Mouse (Mus musculus): ENCODE data around the gene Lhfpl3. TPM values are rescaled to one million over a fixed set of nuclear protein-coding genes. Genes with fewer than 3 reads are reported as not detected.
"Not testable (repeated sequence)": the region's sequence is repeated elsewhere in the genome, so short reads cannot be mapped to it uniquely, and the experiment has no call there.

The Lhfpl3 gene
- polyA plus RNA-seq (2014; fragmentation: Nextera tagmentation; extraction: Ambion mirVana): 0.57 and 0.58 TPM in 2 replicates

- Histone ChIP-seq H3K27ac (ENCODE audit: low read depth, low read length) (no peak within 1 kb of the TSS), H3K9me3 (ENCODE audit: control insufficient read depth, low read length) (no peaks in the 10 kb centered on the region), H3K36me3 (ENCODE audit: control insufficient read depth, insufficient read depth, low read length) (no peaks in the 10 kb centered on the region), H3K9ac (ENCODE audit: low read depth, low read length) (no peak within 1 kb of the TSS), H3K4me1 (replicated peaks; ENCODE audit: control insufficient read depth, insufficient read depth, low read length) (no peaks in the 10 kb centered on the region), H3K27me3 (replicated peaks; ENCODE audit: control insufficient read depth, insufficient read depth, low read length) (peaks cover 33% of the 10 kb centered on the region), H3K4me3 (ENCODE audit: low read depth, low read length) (peak within 1 kb of the TSS; percentile 41), H3K4me2 (peak within 1 kb of the TSS; percentile 68)
- peak; percentile 38 for DNase-seq (ENCODE audit: low spot score)
- peak; percentile 45 for ATAC-seq (replicated peaks; ENCODE audit: low FRiP score)
- WGBS: under 1% methylated on average over 52 of the region's 53 CpGs
Observed at GRCm38 (mm10) chr5:22745885-22746532, at the start of gene Lhfpl3. Gene Lhfpl3, plus strand, starts transcription at chr5:22746059.

- 78% methylated on average over 4 of the region's 4 CpGs for WGBS
- not testable (repeated sequence) for DNase-seq (ENCODE audit: low spot score)
Observed at GRCm38 (mm10) chr5:22706271-22706670, 39.6 kb upstream of the Lhfpl3 start.

GRCm38 (mm10) chr5:22745529-22745884 is 352 bp upstream of the Lhfpl3 start:
- Histone ChIP-seq H3K9me3 (ENCODE audit: control insufficient read depth, low read length) (no peaks in the 10 kb centered on the region), H3K36me3 (ENCODE audit: control insufficient read depth, insufficient read depth, low read length) (no peaks in the 10 kb centered on the region), H3K4me1 (replicated peaks; ENCODE audit: control insufficient read depth, insufficient read depth, low read length) (no peaks in the 10 kb centered on the region), H3K4me3 (ENCODE audit: low read depth, low read length) (peak overlapping the region; percentile 41), H3K27ac (ENCODE audit: low read depth, low read length) (no peak overlapping the region), H3K27me3 (replicated peaks; ENCODE audit: control insufficient read depth, insufficient read depth, low read length) (peaks cover 33% of the 10 kb centered on the region), H3K9ac (ENCODE audit: low read depth, low read length) (no peak overlapping the region), H3K4me2 (peak overlapping the region; percentile 68)
- 4% methylated on average over 10 of the region's 10 CpGs for WGBS
- ATAC-seq (replicated peaks; ENCODE audit: low FRiP score) (no peak), DNase-seq (ENCODE audit: low spot score) (no peak)

More at GRCm38 (mm10) chr5:22706271-22706670, 39.6 kb upstream of the Lhfpl3 start:
- H3K9me3 ChIP-seq (ENCODE audit: control insufficient read depth, low read length); H3K4me3 ChIP-seq (ENCODE audit: low read depth, low read length); H3K27me3 ChIP-seq (replicated peaks; ENCODE audit: control insufficient read depth, insufficient read depth, low read length); ATAC-seq (replicated peaks; ENCODE audit: low FRiP score); H3K4me1 ChIP-seq (replicated peaks; ENCODE audit: control insufficient read depth, insufficient read depth, low read length); H3K4me2 ChIP-seq; H3K36me3 ChIP-seq (ENCODE audit: control insufficient read depth, insufficient read depth, low read length); H3K9ac ChIP-seq (ENCODE audit: low read depth, low read length); H3K27ac ChIP-seq (ENCODE audit: low read depth, low read length): not testable (repeated sequence)

DNA sequence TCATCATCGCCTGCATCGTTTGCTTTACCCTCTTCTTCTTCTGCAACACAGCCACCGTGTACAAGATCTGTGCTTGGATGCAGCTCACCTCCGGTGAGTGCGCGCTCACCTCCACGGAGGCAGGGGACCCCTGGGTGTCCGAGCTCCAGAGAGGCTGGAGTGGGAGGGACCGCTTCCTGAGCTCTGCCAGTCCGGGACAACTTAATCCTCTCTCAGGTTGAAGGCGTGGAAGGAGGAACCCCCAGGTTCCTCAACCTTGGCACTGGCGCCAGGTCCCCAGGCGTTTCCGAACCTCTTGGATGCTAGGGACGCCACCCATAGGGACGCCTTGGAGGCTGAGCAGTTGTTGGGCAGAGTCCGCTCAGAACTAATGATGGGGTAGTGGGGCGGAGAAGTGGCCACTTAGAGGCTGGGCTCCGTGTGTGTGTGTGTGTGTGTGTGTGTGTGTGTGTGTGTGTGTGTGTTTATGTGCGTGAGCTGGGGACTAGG is 718 bp downstream of the Lhfpl3 start:
- DNase-seq (ENCODE audit: low spot score) (peak; percentile 34), ATAC-seq (replicated peaks; ENCODE audit: low FRiP score) (no peak)
- Histone ChIP-seq H3K4me3 (ENCODE audit: low read depth, low read length) (peak overlapping the region; percentile 41), H3K27ac (ENCODE audit: low read depth, low read length) (no peak overlapping the region), H3K4me2 (peak overlapping the region; percentile 68), H3K4me1 (replicated peaks; ENCODE audit: control insufficient read depth, insufficient read depth, low read length) (no peaks in the 10 kb centered on the region), H3K27me3 (replicated peaks; ENCODE audit: control insufficient read depth, insufficient read depth, low read length) (peaks cover 33% of the 10 kb centered on the region), H3K36me3 (ENCODE audit: control insufficient read depth, insufficient read depth, low read length) (no peaks in the 10 kb centered on the region), H3K9ac (ENCODE audit: low read depth, low read length) (no peak overlapping the region), H3K9me3 (ENCODE audit: control insufficient read depth, low read length) (no peaks in the 10 kb centered on the region)
- 5% methylated on average over 20 of the region's 20 CpGs for WGBS

GRCm38 (mm10) chr5:22747305-22747704 is 1.4 kb downstream of the Lhfpl3 start:
- WGBS: 5% methylated on average over 7 of the region's 7 CpGs
- H3K4me2 ChIP-seq: peak overlapping the region; percentile 27; the same call in 1 of the 2 replicates
- DNase-seq (ENCODE audit: low spot score): no peak
- no peak overlapping the region for H3K27ac ChIP-seq (ENCODE audit: low read depth, low read length)
- ATAC-seq (replicated peaks; ENCODE audit: low FRiP score): no peak
- H3K9me3 ChIP-seq (ENCODE audit: control insufficient read depth, low read length): no peaks in the 10 kb centered on the region
- H3K4me3 ChIP-seq (ENCODE audit: low read depth, low read length): no peak overlapping the region; the same call in 1 of the 2 replicates
- H3K36me3 ChIP-seq (ENCODE audit: control insufficient read depth, insufficient read depth, low read length): no peaks in the 10 kb centered on the region
- H3K9ac ChIP-seq (ENCODE audit: low read depth, low read length): no peak overlapping the region
- H3K4me1 ChIP-seq (replicated peaks; ENCODE audit: control insufficient read depth, insufficient read depth, low read length): no peaks in the 10 kb centered on the region
- H3K27me3 ChIP-seq (replicated peaks; ENCODE audit: control insufficient read depth, insufficient read depth, low read length): peaks cover 31% of the 10 kb centered on the region

- H3K9ac ChIP-seq (ENCODE audit: low read depth, low read length): no peak overlapping the region
- H3K9me3 ChIP-seq (ENCODE audit: control insufficient read depth, low read length): no peaks in the 10 kb centered on the region
- DNase-seq (ENCODE audit: low spot score) (no peak), ATAC-seq (replicated peaks; ENCODE audit: low FRiP score) (no peak)
- no peaks in the 10 kb centered on the region for H3K27me3 ChIP-seq (replicated peaks; ENCODE audit: control insufficient read depth, insufficient read depth, low read length)
- H3K4me3 ChIP-seq (ENCODE audit: low read depth, low read length): no peak overlapping the region
- 32% methylated on average over 3 of the region's 3 CpGs for WGBS
- H3K4me1 ChIP-seq (replicated peaks; ENCODE audit: control insufficient read depth, insufficient read depth, low read length): no peaks in the 10 kb centered on the region
- no peaks in the 10 kb centered on the region for H3K36me3 ChIP-seq (ENCODE audit: control insufficient read depth, insufficient read depth, low read length)
- H3K4me2 ChIP-seq: no peak overlapping the region
- no peak overlapping the region for H3K27ac ChIP-seq (ENCODE audit: low read depth, low read length)
Observed at GRCm38 (mm10) chr5:22757261-22757660, 11.4 kb downstream of the Lhfpl3 start.

DNA sequence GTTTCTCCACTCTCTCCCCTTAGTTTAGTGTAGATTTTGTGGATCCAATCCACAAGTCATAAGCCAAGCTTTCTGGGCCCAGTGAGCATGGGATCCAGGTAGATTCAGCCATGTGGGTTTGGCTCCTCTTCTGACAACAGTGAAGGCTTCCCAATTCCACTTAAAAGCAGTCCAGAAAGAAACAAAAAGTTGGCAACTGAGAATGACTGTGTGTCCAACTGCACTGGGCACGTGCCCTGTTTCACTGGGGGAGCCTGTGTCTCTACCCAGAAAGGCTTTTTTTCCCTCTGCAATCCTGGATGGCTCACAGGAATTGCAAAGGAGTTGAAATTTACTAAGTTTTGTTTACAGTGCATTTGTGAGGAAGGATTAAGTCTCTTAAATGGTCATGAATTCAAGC is 24.9 kb downstream of the Lhfpl3 start:
- H3K4me2 ChIP-seq: no peak overlapping the region
- 38% methylated on average over 1 of the region's 1 CpGs for WGBS
- no peaks in the 10 kb centered on the region for H3K9me3 ChIP-seq (ENCODE audit: control insufficient read depth, low read length)
- no peak for DNase-seq (ENCODE audit: low spot score)
- H3K27me3 ChIP-seq (replicated peaks; ENCODE audit: control insufficient read depth, insufficient read depth, low read length): no peaks in the 10 kb centered on the region
- H3K27ac ChIP-seq (ENCODE audit: low read depth, low read length): no peak overlapping the region
- no peaks in the 10 kb centered on the region for H3K4me1 ChIP-seq (replicated peaks; ENCODE audit: control insufficient read depth, insufficient read depth, low read length)
- H3K9ac ChIP-seq (ENCODE audit: low read depth, low read length): no peak overlapping the region
- ATAC-seq (replicated peaks; ENCODE audit: low FRiP score): no peak
- H3K4me3 ChIP-seq (ENCODE audit: low read depth, low read length): no peak overlapping the region
- H3K36me3 ChIP-seq (ENCODE audit: control insufficient read depth, insufficient read depth, low read length): no peaks in the 10 kb centered on the region

DNA sequence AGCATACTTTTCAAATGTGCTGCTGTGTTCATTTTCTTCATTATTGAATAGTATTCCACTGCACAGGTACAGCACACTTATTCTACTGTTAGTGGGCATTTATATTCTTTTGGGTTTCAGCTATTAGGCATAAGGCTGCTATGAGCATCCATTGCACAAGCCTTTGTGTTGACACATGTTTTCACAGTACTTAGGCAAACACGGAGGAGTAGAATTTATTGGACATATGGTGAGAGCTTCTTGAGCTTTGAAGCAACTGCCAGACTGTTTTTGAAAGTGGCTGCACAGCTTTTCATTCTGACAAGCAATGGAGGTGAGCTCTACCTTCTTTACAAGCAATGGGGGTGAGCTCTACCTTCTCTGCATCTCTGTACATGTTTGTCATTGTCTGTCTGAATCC is 49.5 kb downstream of the Lhfpl3 start:
- H3K4me2 ChIP-seq: no peak overlapping the region
- no peak overlapping the region for H3K4me3 ChIP-seq (ENCODE audit: low read depth, low read length)
- WGBS: 64% methylated on average over 1 of the region's 1 CpGs
- no peak for ATAC-seq (replicated peaks; ENCODE audit: low FRiP score)
- no peak overlapping the region for H3K9ac ChIP-seq (ENCODE audit: low read depth, low read length)
- no peak overlapping the region for H3K27ac ChIP-seq (ENCODE audit: low read depth, low read length)
- no peaks in the 10 kb centered on the region for H3K9me3 ChIP-seq (ENCODE audit: control insufficient read depth, low read length)
- no peak for DNase-seq (ENCODE audit: low spot score)
- no peaks in the 10 kb centered on the region for H3K4me1 ChIP-seq (replicated peaks; ENCODE audit: control insufficient read depth, insufficient read depth, low read length)
- H3K27me3 ChIP-seq (replicated peaks; ENCODE audit: control insufficient read depth, insufficient read depth, low read length): no peaks in the 10 kb centered on the region
- no peaks in the 10 kb centered on the region for H3K36me3 ChIP-seq (ENCODE audit: control insufficient read depth, insufficient read depth, low read length)

DNA sequence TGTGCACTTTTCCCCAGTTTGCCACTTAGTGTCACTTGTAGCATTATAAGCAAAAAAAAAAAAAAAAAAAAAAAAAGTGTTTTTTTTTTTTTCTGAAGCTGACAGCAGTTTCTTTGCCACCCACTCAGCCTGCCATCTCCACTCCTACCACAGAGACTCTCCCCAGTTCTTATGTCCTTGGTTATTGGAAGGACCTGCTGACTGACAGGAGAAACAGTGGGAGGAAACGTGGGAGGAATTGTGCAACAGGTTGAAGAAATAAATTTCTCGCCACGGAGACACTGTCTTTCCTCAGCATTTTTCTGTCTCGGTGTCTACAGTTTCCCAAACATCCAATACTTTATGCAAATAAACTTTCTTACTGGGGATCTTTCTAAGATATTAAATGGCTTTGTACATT is 67.6 kb downstream of the Lhfpl3 start:
- Histone ChIP-seq H3K4me2 (no peak overlapping the region), H3K4me3 (ENCODE audit: low read depth, low read length) (no peak overlapping the region), H3K4me1 (replicated peaks; ENCODE audit: control insufficient read depth, insufficient read depth, low read length) (no peaks in the 10 kb centered on the region), H3K27me3 (replicated peaks; ENCODE audit: control insufficient read depth, insufficient read depth, low read length) (no peaks in the 10 kb centered on the region), H3K9me3 (ENCODE audit: control insufficient read depth, low read length) (no peaks in the 10 kb centered on the region), H3K36me3 (ENCODE audit: control insufficient read depth, insufficient read depth, low read length) (no peaks in the 10 kb centered on the region), H3K9ac (ENCODE audit: low read depth, low read length) (no peak overlapping the region), H3K27ac (ENCODE audit: low read depth, low read length) (no peak overlapping the region)
- ATAC-seq (replicated peaks; ENCODE audit: low FRiP score) (no peak), DNase-seq (ENCODE audit: low spot score) (no peak)
- WGBS: 71% methylated on average over 4 of the region's 4 CpGs

All from liver, embryonic 11.5 days (tissue).